Mouse (Mus musculus): ENCODE data around the gene Vps13d.

- no peak for TF ChIP-seq CTCF (IDR thresholded peaks at IDR 0.05; ENCODE audit: low read depth)
- TF ChIP-seq EP300 (IDR thresholded peaks at IDR 0.05; ENCODE audit: low read depth): no peak
Observed at GRCm38 (mm10) chr4:145192686-145193085, 2.1 kb downstream of the Vps13d start.
